In genomic region chr12:108893715-108894431, GRCm38 (mm10) we compare ENCODE assay signal across 7 mouse cellular contexts. TPM values are rescaled to one million over a fixed set of nuclear protein-coding genes. Genes with fewer than 3 reads are reported as not detected.
DNase-seq lines count a peak whose midpoint lies in the region; ATAC-seq lines count a peak whose summit lies in the region.

Gene Wars, minus strand, starts transcription at chr12:108894174.

- peak; percentile 98 for DNase-seq in adrenal gland, postnatal 14 days
- peak; percentile 96 for DNase-seq in embryonic facial prominence, embryonic 11.5 days (ENCODE audit: low spot score)
- DNase-seq in kidney, adult 11 months: peak; percentile 94
- DNase-seq in limb, embryonic 10.5 days (ENCODE audit: low spot score): peak; percentile 97
- DNase-seq in spleen, adult 12 weeks (ENCODE audit: low spot score): peak; percentile 87

- H3K9me3 ChIP-seq in embryonic facial prominence, embryonic 11.5 days (replicated peaks; ENCODE audit: control insufficient read depth, low read length): no peaks in the 10 kb centered on the region
- H3K9me3 ChIP-seq in limb, embryonic 10.5 days (replicated peaks): no peaks in the 10 kb centered on the region
- no peaks in the 10 kb centered on the region for H3K9me3 ChIP-seq in midbrain, embryonic 13.5 days

- peak within 1 kb of the TSS; percentile 79 for H3K4me3 ChIP-seq in embryonic facial prominence, embryonic 11.5 days (ENCODE audit: low read depth, low read length)
- H3K4me3 ChIP-seq in limb, embryonic 10.5 days: peak within 1 kb of the TSS; percentile 93
- H3K4me3 ChIP-seq in midbrain, embryonic 13.5 days (replicated peaks): peak within 1 kb of the TSS; percentile 86

- H3K27ac ChIP-seq in embryonic facial prominence, embryonic 11.5 days (replicated peaks; ENCODE audit: low read depth, low read length): no peak within 1 kb of the TSS
- H3K27ac ChIP-seq in limb, embryonic 10.5 days: peak within 1 kb of the TSS; percentile 88
- H3K27ac ChIP-seq in midbrain, embryonic 13.5 days: peak within 1 kb of the TSS; percentile 6; the same call in 1 of the 2 replicates

- under 1% methylated on average over 56 of the region's 58 CpGs for WGBS in embryonic facial prominence, embryonic 11.5 days
- under 1% methylated on average over 58 of the region's 58 CpGs for WGBS in limb, embryonic 10.5 days
- under 1% methylated on average over 58 of the region's 58 CpGs for WGBS in midbrain, embryonic 13.5 days

- no peaks in the 10 kb centered on the region for H3K27me3 ChIP-seq in embryonic facial prominence, embryonic 11.5 days (ENCODE audit: control insufficient read depth, insufficient read depth, low read length)
- no peaks in the 10 kb centered on the region for H3K27me3 ChIP-seq in limb, embryonic 10.5 days (ENCODE audit: low read depth, poor library complexity, severe bottlenecking)
- no peaks in the 10 kb centered on the region for H3K27me3 ChIP-seq in midbrain, embryonic 13.5 days

- peak within 1 kb of the TSS; percentile 77 for H3K4me2 ChIP-seq in embryonic facial prominence, embryonic 11.5 days (ENCODE audit: low read depth, low read length)
- H3K4me2 ChIP-seq in midbrain, embryonic 13.5 days (replicated peaks): peak within 1 kb of the TSS; percentile 97

- peak within 1 kb of the TSS; percentile 80 for H3K9ac ChIP-seq in embryonic facial prominence, embryonic 11.5 days (replicated peaks; ENCODE audit: low read length)
- H3K9ac ChIP-seq in midbrain, embryonic 13.5 days (replicated peaks): peak within 1 kb of the TSS; percentile 76

- peak; percentile 99 for ATAC-seq in embryonic facial prominence, embryonic 11.5 days (replicated peaks; ENCODE audit: insufficient number of reproducible peaks, low FRiP score, low TSS enrichment, low read depth)
- peak; percentile 92 for ATAC-seq in granulocyte monocyte progenitor cell, adult 5-6 weeks (replicated peaks; ENCODE audit: poor library complexity, severe bottlenecking)
- peak; percentile 100 for ATAC-seq in midbrain, embryonic 13.5 days

- H3K4me1 ChIP-seq in embryonic facial prominence, embryonic 11.5 days (ENCODE audit: control insufficient read depth, insufficient read depth, low read length): no peaks in the 10 kb centered on the region
- peaks cover 16% of the 10 kb centered on the region for H3K4me1 ChIP-seq in limb, embryonic 10.5 days
- H3K4me1 ChIP-seq in midbrain, embryonic 13.5 days (replicated peaks): peaks cover 25% of the 10 kb centered on the region

- no peaks in the 10 kb centered on the region; the same call in 1 of the 2 replicates for H3K36me3 ChIP-seq in embryonic facial prominence, embryonic 11.5 days (replicated peaks; ENCODE audit: control insufficient read depth, insufficient read depth, low read depth, low read length)
- H3K36me3 ChIP-seq in limb, embryonic 10.5 days: peaks cover 30% of the 10 kb centered on the region
- H3K36me3 ChIP-seq in midbrain, embryonic 13.5 days: peaks cover 24% of the 10 kb centered on the region

RNA-seq across cellular contexts. Expression of gene Wars, which starts in this region (rescaled TPM):
- total RNA-seq in adrenal gland, postnatal 14 days (2021): 50.3 and 56.5 TPM in 2 replicates
- 113 and 118 TPM in 2 replicates for polyA plus RNA-seq in embryonic facial prominence, embryonic 11.5 days (2014; fragmentation: Nextera tagmentation; extraction: Ambion mirVana)
- total RNA-seq in granulocyte monocyte progenitor cell, adult 5-6 weeks (2014; fragmentation: Nextera tagmentation): 27.5 and 42.9 TPM in 2 replicates
- 65.5 and 69.5 TPM in 2 replicates for total RNA-seq in granulocyte monocyte progenitor cell, adult 5-6 weeks (2017)
- polyA plus RNA-seq in limb, embryonic 10.5 days (2016; fragmentation: Nextera tagmentation; extraction: Ambion mirVana): 138 and 157 TPM in 2 replicates
- polyA plus RNA-seq in midbrain, embryonic 13.5 days (2015; fragmentation: Nextera tagmentation; extraction: Ambion mirVana): 107 and 108 TPM in 2 replicates
